Mouse (Mus musculus): ENCODE measurements around the gene Brinp1. TPM values are rescaled to one million over a fixed set of nuclear protein-coding genes. Genes with fewer than 3 reads are reported as not detected.

The Brinp1 gene
- total and polyA plus RNA-seq, 3 experiments = 0.08 to 0.20 (median 0.09) TPM

GRCm38 (mm10) chr4:68767393-68767792, 186.8 kb downstream of the Brinp1 start:
- intact Hi-C loops (cut with DNase I) = no loop called here
- Histone ChIP-seq H3K9ac (ENCODE audit: low read depth, low read length) (no peak overlapping the region), H3K36me3 (ENCODE audit: control insufficient read depth, insufficient read depth, low read length) (no peaks in the 10 kb centered on the region), H3K4me3 (no peak overlapping the region), H3K79me2 (replicated peaks; ENCODE audit: control insufficient read depth, insufficient read depth, low read length) (no peaks in the 10 kb centered on the region), H3K27ac (no peak overlapping the region), H3K4me1 (ENCODE audit: control insufficient read depth, insufficient read depth, low read length) (no peaks in the 10 kb centered on the region), H3K27me3 (ENCODE audit: control insufficient read depth, insufficient read depth, low read length) (no peaks in the 10 kb centered on the region)
- TF ChIP-seq EP300 (IDR thresholded peaks at IDR 0.05; ENCODE audit: insufficient read depth, low read depth, low read length) (no peak), CTCF (IDR thresholded peaks at IDR 0.05) (no peak), POLR2A (IDR thresholded peaks at IDR 0.05; ENCODE audit: insufficient read depth, low read depth, low read length) (no peak)
- 53% methylated on average over 5 of the region's 5 CpGs for WGBS
- DNase-seq = no peak

GRCm38 (mm10) chr4:68765772-68766573, 188.2 kb downstream of the Brinp1 start:
- Histone ChIP-seq H3K36me3 (ENCODE audit: control insufficient read depth, insufficient read depth, low read length) (no peaks in the 10 kb centered on the region), H3K79me2 (replicated peaks; ENCODE audit: control insufficient read depth, insufficient read depth, low read length) (no peaks in the 10 kb centered on the region), H3K4me1 (ENCODE audit: control insufficient read depth, insufficient read depth, low read length) (no peaks in the 10 kb centered on the region), H3K27me3 (ENCODE audit: control insufficient read depth, insufficient read depth, low read length) (no peaks in the 10 kb centered on the region), H3K4me3 (no peak overlapping the region), H3K27ac (no peak overlapping the region), H3K9ac (ENCODE audit: low read depth, low read length) (no peak overlapping the region)
- intact Hi-C loops (cut with DNase I) = no loop called here
- 81% methylated on average over 12 of the region's 12 CpGs for WGBS
- TF ChIP-seq EP300 (IDR thresholded peaks at IDR 0.05; ENCODE audit: insufficient read depth, low read depth, low read length) (no peak), CTCF (IDR thresholded peaks at IDR 0.05) (no peak), POLR2A (IDR thresholded peaks at IDR 0.05; ENCODE audit: insufficient read depth, low read depth, low read length) (no peak)
- no peak for DNase-seq

GRCm38 (mm10) chr4:68764937-68765336, 189.3 kb downstream of the Brinp1 start:
- TF ChIP-seq CTCF (IDR thresholded peaks at IDR 0.05) (no peak), POLR2A (IDR thresholded peaks at IDR 0.05; ENCODE audit: insufficient read depth, low read depth, low read length) (no peak), EP300 (IDR thresholded peaks at IDR 0.05; ENCODE audit: insufficient read depth, low read depth, low read length) (no peak)
- Histone ChIP-seq H3K36me3 (ENCODE audit: control insufficient read depth, insufficient read depth, low read length) (no peaks in the 10 kb centered on the region), H3K79me2 (replicated peaks; ENCODE audit: control insufficient read depth, insufficient read depth, low read length) (no peaks in the 10 kb centered on the region), H3K4me1 (ENCODE audit: control insufficient read depth, insufficient read depth, low read length) (no peaks in the 10 kb centered on the region), H3K27ac (no peak overlapping the region), H3K4me3 (no peak overlapping the region), H3K27me3 (ENCODE audit: control insufficient read depth, insufficient read depth, low read length) (no peaks in the 10 kb centered on the region), H3K9ac (ENCODE audit: low read depth, low read length) (no peak overlapping the region)
- no peak for DNase-seq
- WGBS = 82% methylated on average over 2 of the region's 2 CpGs
- intact Hi-C loops (cut with DNase I) = no loop called here

GRCm38 (mm10) chr4:68720983-68721382, 233.2 kb downstream of the Brinp1 start:
- 6% methylated on average over 1 of the region's 1 CpGs for WGBS
- no peaks in the 10 kb centered on the region for H3K36me3 ChIP-seq (ENCODE audit: control insufficient read depth, insufficient read depth, low read length)
- TF ChIP-seq EP300 (IDR thresholded peaks at IDR 0.05; ENCODE audit: insufficient read depth, low read depth, low read length) = no peak
- TF ChIP-seq POLR2A (IDR thresholded peaks at IDR 0.05; ENCODE audit: insufficient read depth, low read depth, low read length) = no peak
- TF ChIP-seq CTCF (IDR thresholded peaks at IDR 0.05) = no peak
- no peaks in the 10 kb centered on the region for H3K4me1 ChIP-seq (ENCODE audit: control insufficient read depth, insufficient read depth, low read length)
- no peaks in the 10 kb centered on the region for H3K79me2 ChIP-seq (replicated peaks; ENCODE audit: control insufficient read depth, insufficient read depth, low read length)
- intact Hi-C loops (cut with DNase I) = no loop called here
- H3K4me3 ChIP-seq = no peak overlapping the region
- no peak for DNase-seq
- no peaks in the 10 kb centered on the region for H3K27me3 ChIP-seq (ENCODE audit: control insufficient read depth, insufficient read depth, low read length)
- H3K9ac ChIP-seq (ENCODE audit: low read depth, low read length) = no peak overlapping the region
- no peak overlapping the region for H3K27ac ChIP-seq

All from heart, adult 2 months (tissue).